Mouse (Mus musculus) embryonic facial prominence, embryonic 13.5 days (tissue): ENCODE measurements around the gene Clpx. TPM values are rescaled to one million over a fixed set of nuclear protein-coding genes. Genes with fewer than 3 reads are reported as not detected.

ENCODE experiments used
- ATAC-seq: fragments of 200-750 bp; cut with Nextera tagmentation; 2 replicates; pipeline ENCODE4 v1.8.0; 2017; ENCODE audit warnings: low read depth; ENCODE audit not compliant: insufficient number of reproducible peaks, insufficient read depth, low FRiP score, low TSS enrichment
- H3K27ac ChIP-seq: fragments of 300-500 bp; sonication (generic); 2 replicates; pipeline ENCODE4 v1.5.1; 2015; ENCODE audit warnings: moderate library complexity, mild to moderate bottlenecking, inconsistent platforms
- H3K27me3 ChIP-seq: fragments of 300-500 bp; sonication (generic); 2 replicates; pipeline ENCODE4 v1.6.1; 2015; ENCODE audit warnings: mild to moderate bottlenecking, inconsistent platforms
- H3K36me3 ChIP-seq: fragments of 300-500 bp; sonication (generic); 2 replicates; pipeline ENCODE4 v1.6.1; 2015; ENCODE audit warnings: mild to moderate bottlenecking, inconsistent platforms
- H3K4me1 ChIP-seq: fragments of 300-500 bp; sonication (generic); 2 replicates; pipeline ENCODE4 v1.6.1; 2015; ENCODE audit warnings: inconsistent platforms
- H3K4me2 ChIP-seq: fragments of 300-500 bp; sonication (generic); 2 replicates; pipeline ENCODE4 v1.6.1; 2015; ENCODE audit warnings: moderate library complexity, mild to moderate bottlenecking, inconsistent platforms
- H3K4me3 ChIP-seq: fragments of 300-500 bp; sonication (generic); 2 replicates; pipeline ENCODE4 v1.5.1; 2015; ENCODE audit warnings: mild to moderate bottlenecking, inconsistent platforms
- H3K9ac ChIP-seq: fragments of 300-500 bp; sonication (generic); 2 replicates; pipeline ENCODE4 v1.6.1; 2015; ENCODE audit warnings: mild to moderate bottlenecking, inconsistent platforms
- H3K9me3 ChIP-seq: fragments of 300-500 bp; sonication (generic); 2 replicates; pipeline ENCODE4 v1.6.1; 2016; ENCODE audit warnings: inconsistent platforms
- WGBS: fragments of 180-500 bp; shearing (Covaris S2); methylation state at CpG from one replicate; pipeline ENCODE4 v1.1.7; 2015; ENCODE audit warnings: mixed read lengths; 5-methylcytosine and 5-hydroxymethylcytosine counted together
- polyA plus RNA-seq: library from polyadenylated mRNA; unstranded; fragments of >200 nt; fragmentation: Nextera tagmentation; extraction: Ambion mirVana; gene quantifications from 2 replicates; pipeline ENCODE4 v1.2.1, GENCODE M21; 2015

Gene Clpx
- 56.2 TPM in 2 replicates for polyA plus RNA-seq

- under 1% methylated on average over 71 of the region's 71 CpGs for WGBS
- H3K9me3 ChIP-seq = no peaks in the 10 kb centered on the region
- peaks cover 11% of the 10 kb centered on the region for H3K36me3 ChIP-seq
- H3K27ac ChIP-seq = peak within 1 kb of the TSS; percentile 96
- H3K4me1 ChIP-seq = peaks cover 12% of the 10 kb centered on the region
- no peaks in the 10 kb centered on the region for H3K27me3 ChIP-seq
- peak within 1 kb of the TSS; percentile 81 for H3K4me2 ChIP-seq
- peak; percentile 92 for ATAC-seq
- peak within 1 kb of the TSS; percentile 98 for H3K9ac ChIP-seq
- peak within 1 kb of the TSS; percentile 98 for H3K4me3 ChIP-seq
Observed at GRCm38 (mm10) chr9:65293973-65294715, at the start of gene Clpx. Gene Clpx, plus strand, starts transcription at chr9:65294260.

- no peaks in the 10 kb centered on the region for H3K36me3 ChIP-seq
- no peaks in the 10 kb centered on the region for H3K27me3 ChIP-seq
- peaks cover 12% of the 10 kb centered on the region; the same call in 1 of the 2 replicates for H3K4me1 ChIP-seq
- no peak overlapping the region for H3K27ac ChIP-seq
- H3K9ac ChIP-seq = no peak overlapping the region
- no peaks in the 10 kb centered on the region for H3K9me3 ChIP-seq
- H3K4me3 ChIP-seq = no peak overlapping the region
- no peak for ATAC-seq
- 67% methylated on average over 16 of the region's 16 CpGs for WGBS
- no peak overlapping the region for H3K4me2 ChIP-seq
Observed at GRCm38 (mm10) chr9:65247502-65248376, 46.3 kb upstream of the Clpx start.

- no peaks in the 10 kb centered on the region for H3K27me3 ChIP-seq
- 83% methylated on average over 5 of the region's 5 CpGs for WGBS
- H3K9ac ChIP-seq = no peak overlapping the region
Observed at GRCm38 (mm10) chr9:65248377-65248690, 45.7 kb upstream of the Clpx start.

GRCm38 (mm10) chr9:65252026-65252425, 42.0 kb upstream of the Clpx start:
- Histone ChIP-seq H3K27me3 (no peaks in the 10 kb centered on the region), H3K9ac (no peak overlapping the region), H3K4me2 (no peak overlapping the region), H3K9me3 (no peaks in the 10 kb centered on the region), H3K36me3 (no peaks in the 10 kb centered on the region), H3K4me1 (no peaks in the 10 kb centered on the region), H3K27ac (no peak overlapping the region), H3K4me3 (no peak overlapping the region)
- ATAC-seq = no peak
- WGBS = 66% methylated on average over 3 of the region's 3 CpGs

More at GRCm38 (mm10) chr9:65248377-65248690, 45.7 kb upstream of the Clpx start:
- no peak overlapping the region for H3K4me2 ChIP-seq
- no peaks in the 10 kb centered on the region for H3K36me3 ChIP-seq
- H3K4me1 ChIP-seq = peaks cover 7% of the 10 kb centered on the region; the same call in 1 of the 2 replicates
- ATAC-seq = no peak
- H3K9me3 ChIP-seq = no peaks in the 10 kb centered on the region
- H3K27ac ChIP-seq = no peak overlapping the region
- no peak overlapping the region for H3K4me3 ChIP-seq

GRCm38 (mm10) chr9:65255906-65256600, 38.0 kb upstream of the Clpx start:
- Histone ChIP-seq H3K9me3 (no peaks in the 10 kb centered on the region), H3K4me1 (peaks cover 5% of the 10 kb centered on the region; the same call in 1 of the 2 replicates), H3K36me3 (no peaks in the 10 kb centered on the region), H3K4me2 (no peak overlapping the region), H3K27ac (no peak overlapping the region), H3K27me3 (no peaks in the 10 kb centered on the region), H3K4me3 (no peak overlapping the region), H3K9ac (no peak overlapping the region)
- ATAC-seq = no peak
- 70% methylated on average over 11 of the region's 11 CpGs for WGBS

GRCm38 (mm10) chr9:65257218-65257910, 36.7 kb upstream of the Clpx start:
- H3K9me3 ChIP-seq = no peaks in the 10 kb centered on the region
- peaks cover 5% of the 10 kb centered on the region; the same call in 1 of the 2 replicates for H3K4me1 ChIP-seq
- no peak for ATAC-seq
- WGBS = 65% methylated on average over 9 of the region's 9 CpGs
- H3K4me2 ChIP-seq = no peak overlapping the region
- no peaks in the 10 kb centered on the region for H3K27me3 ChIP-seq
- no peak overlapping the region for H3K4me3 ChIP-seq
- no peak overlapping the region for H3K9ac ChIP-seq
- H3K27ac ChIP-seq = no peak overlapping the region
- H3K36me3 ChIP-seq = no peaks in the 10 kb centered on the region

- no peak overlapping the region for H3K9ac ChIP-seq
- H3K4me3 ChIP-seq = no peak overlapping the region
- no peak overlapping the region for H3K4me2 ChIP-seq
- H3K4me1 ChIP-seq = peaks cover 5% of the 10 kb centered on the region; the same call in 1 of the 2 replicates
- ATAC-seq = no peak
- no peak overlapping the region for H3K27ac ChIP-seq
- WGBS = 67% methylated on average over 7 of the region's 7 CpGs
- no peaks in the 10 kb centered on the region for H3K36me3 ChIP-seq
- H3K9me3 ChIP-seq = no peaks in the 10 kb centered on the region
- no peaks in the 10 kb centered on the region for H3K27me3 ChIP-seq
Observed at GRCm38 (mm10) chr9:65259366-65259765, 34.7 kb upstream of the Clpx start.

- Histone ChIP-seq H3K27ac (no peak overlapping the region), H3K4me2 (no peak overlapping the region), H3K36me3 (no peaks in the 10 kb centered on the region), H3K9ac (no peak overlapping the region), H3K4me1 (peaks cover 17% of the 10 kb centered on the region), H3K9me3 (no peaks in the 10 kb centered on the region), H3K27me3 (no peaks in the 10 kb centered on the region), H3K4me3 (no peak overlapping the region)
- no peak for ATAC-seq
- WGBS = 100% methylated on average over 2 of the region's 2 CpGs
Observed at GRCm38 (mm10) chr9:65261591-65262230, 32.3 kb upstream of the Clpx start.

- ATAC-seq = no peak
- peaks cover 21% of the 10 kb centered on the region for H3K4me1 ChIP-seq
- no peak overlapping the region for H3K9ac ChIP-seq
- 94% methylated on average over 3 of the region's 3 CpGs for WGBS
- H3K9me3 ChIP-seq = no peaks in the 10 kb centered on the region
- no peaks in the 10 kb centered on the region for H3K27me3 ChIP-seq
- H3K36me3 ChIP-seq = no peaks in the 10 kb centered on the region
- no peak overlapping the region for H3K4me2 ChIP-seq
- no peak overlapping the region for H3K4me3 ChIP-seq
- H3K27ac ChIP-seq = no peak overlapping the region
Observed at GRCm38 (mm10) chr9:65262641-65263120, 31.4 kb upstream of the Clpx start.

GRCm38 (mm10) chr9:65264959-65265358, 29.1 kb upstream of the Clpx start, which contains the start of gene Cilp:
Gene Cilp, plus strand, starts transcription at chr9:65265180.
- whole genome bisulfite sequencing = 42% methylated on average over 5 of the region's 5 CpGs
- Histone ChIP-seq H3K4me3 (no peak within 1 kb of the TSS), H3K4me1 (peaks cover 22% of the 10 kb centered on the region), H3K9ac (no peak within 1 kb of the TSS), H3K36me3 (no peaks in the 10 kb centered on the region), H3K27ac (no peak within 1 kb of the TSS), H3K4me2 (no peak within 1 kb of the TSS), H3K27me3 (no peaks in the 10 kb centered on the region), H3K9me3 (no peaks in the 10 kb centered on the region)
- ATAC-seq = no peak
